Mouse (Mus musculus) heart, postnatal 0 days (tissue): Measurements from ENCODE around the gene Lpp. TPM values are rescaled to one million over a fixed set of nuclear protein-coding genes. Genes with fewer than 3 reads are reported as not detected.

Experiments
- ATAC-seq: fragments of 200-750 bp; cut with Nextera tagmentation; 2 replicates; pipeline ENCODE4 v1.8.0; 2017; ENCODE audit warnings: low read depth, moderate number of reproducible peaks, moderate library complexity; ENCODE audit not compliant: insufficient read depth
- DNase-seq: peaks from one replicate; pipeline ENCODE4 v3.0.0-alpha.2; 2016; ENCODE audit warnings: low spot score
- H3K27ac ChIP-seq: fragments of 300-500 bp; sonication (generic); 2 replicates; pipeline ENCODE4 v1.5.1; 2014; ENCODE audit warnings: low read depth, mild to moderate bottlenecking
- H3K27me3 ChIP-seq: fragments of 300-500 bp; sonication (generic); 2 replicates; pipeline ENCODE4 v1.6.1; 2014; ENCODE audit warnings: low read length, mixed read lengths; ENCODE audit not compliant: control insufficient read depth, insufficient read depth
- H3K36me3 ChIP-seq: fragments of 300-500 bp; sonication (generic); replicated peaks from 2 replicates; pipeline ENCODE4 v1.6.1; 2014; ENCODE audit warnings: low read length, mixed read lengths; ENCODE audit not compliant: control insufficient read depth, insufficient read depth
- H3K4me1 ChIP-seq: fragments of 300-500 bp; sonication (generic); 2 replicates; pipeline ENCODE4 v1.6.1; 2014; ENCODE audit warnings: antibody characterized with exemption; ENCODE audit not compliant: control insufficient read depth, insufficient read depth
- H3K4me2 ChIP-seq: fragments of 300-500 bp; sonication (generic); 2 replicates; pipeline ENCODE4 v1.6.1; 2014; ENCODE audit warnings: low read depth, mild to moderate bottlenecking, low read length, moderate library complexity
- H3K4me3 ChIP-seq: fragments of 300-500 bp; sonication (generic); 2 replicates; pipeline ENCODE4 v1.5.1; 2014; ENCODE audit warnings: low read depth, low read length
- H3K9ac ChIP-seq: fragments of 300-500 bp; sonication (generic); replicated peaks from 2 replicates; pipeline ENCODE4 v1.6.1; 2014; ENCODE audit warnings: low read depth, low read length, mixed read lengths
- H3K9me3 ChIP-seq: fragments of 300-500 bp; sonication (generic); replicated peaks from 2 replicates; pipeline ENCODE4 v1.6.1; 2016; ENCODE audit warnings: low read length; ENCODE audit not compliant: control insufficient read depth
- CTCF ChIP-seq: IDR thresholded peaks from 2 replicates; pipeline ENCODE4 v1.5.1; 2016; ENCODE audit warnings: antibody characterized with exemption, control low read depth, low read depth
- EP300 ChIP-seq: IDR thresholded peaks from 2 replicates; pipeline ENCODE4 v1.6.1; 2016; ENCODE audit warnings: antibody characterized with exemption, low read depth
- WGBS: fragments of 180-500 bp; shearing (Covaris S2); extraction: QIAGEN DNeasy Blood & Tissue Kit; methylation state at CpG from one replicate; pipeline ENCODE4 v1.1.7; 2014; 5-methylcytosine and 5-hydroxymethylcytosine counted together
- polyA plus RNA-seq: library from polyadenylated mRNA; unstranded; fragments of >200 nt; fragmentation: Nextera tagmentation; extraction: Ambion mirVana; gene quantifications from 2 replicates; pipeline ENCODE4 v1.2.1, GENCODE M21; 2015
- total RNA-seq: library from RNA; depleted of rRNA; stranded (reverse); fragments of >200 nt; gene quantifications from 2 replicates; pipeline ENCODE4 v1.2.3, GENCODE M21; 2014; ENCODE audit warnings: low replicate concordance

The Lpp gene
- total and polyA plus RNA-seq, 2 experiments from 2014 or later, result 32.1 to 77.4 TPM

DNA sequence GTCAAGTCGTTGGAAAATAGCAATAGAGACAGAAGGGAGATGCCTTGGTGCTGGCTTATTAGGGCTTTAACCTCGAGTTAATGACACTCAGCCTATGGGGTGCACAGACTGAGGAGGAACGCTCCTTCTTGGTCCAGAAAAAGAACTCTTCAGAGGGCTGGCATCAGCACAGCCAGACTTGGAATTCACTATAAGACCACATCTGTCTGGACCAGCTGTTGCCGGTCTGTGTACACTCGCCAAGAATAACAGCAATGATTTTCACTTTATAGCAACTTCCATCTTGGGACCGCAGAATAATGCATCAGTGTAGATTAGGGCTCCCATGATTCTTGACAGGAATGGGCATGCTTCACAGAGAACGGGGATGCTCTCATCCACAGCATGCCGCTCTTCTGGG is 439.9 kb downstream of the Lpp start:
- no peaks in the 10 kb centered on the region for H3K36me3 ChIP-seq
- no peaks in the 10 kb centered on the region for H3K27me3 ChIP-seq
- H3K4me3 ChIP-seq, result no peak overlapping the region
- DNase-seq, result no peak
- 72% methylated on average over 8 of the region's 8 CpGs for WGBS
- H3K4me1 ChIP-seq, result 0 out of 2 replicates have a peak, but pooled peaks cover 3% of the 10 kb centered on the region
- H3K9ac ChIP-seq, result no peak overlapping the region
- no peak for ATAC-seq
- no peak overlapping the region for H3K27ac ChIP-seq
- no peak overlapping the region for H3K4me2 ChIP-seq
- no peaks in the 10 kb centered on the region for H3K9me3 ChIP-seq
- TF ChIP-seq CTCF, result no peak
- TF ChIP-seq EP300, result no peak

DNA sequence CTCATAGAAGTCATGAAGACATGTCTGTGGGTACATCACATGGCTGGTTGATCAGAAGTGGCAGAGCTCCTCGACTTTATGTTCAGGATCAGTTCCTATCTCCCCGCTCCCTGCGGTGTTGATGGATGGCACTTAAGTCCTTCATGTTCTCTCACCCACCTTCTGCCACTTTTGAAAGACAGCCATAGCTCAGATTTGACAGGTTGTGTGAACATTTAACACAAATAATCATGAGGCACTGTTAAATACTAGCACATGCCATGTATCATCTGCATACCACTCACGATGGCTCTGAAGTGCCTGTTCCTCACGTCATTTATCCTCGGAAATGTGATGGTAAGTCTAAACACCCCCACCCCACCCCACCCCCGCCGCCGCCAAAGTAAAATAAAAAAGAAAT is 441.2 kb downstream of the Lpp start:
- no peak overlapping the region for H3K4me2 ChIP-seq
- H3K9me3 ChIP-seq, result no peaks in the 10 kb centered on the region

GRCm38 (mm10) chr16:24836550-24836949 is 443.2 kb downstream of the Lpp start:
- Histone ChIP-seq H3K4me2 (no peak overlapping the region), H3K4me3 (no peak overlapping the region), H3K9me3 (no peaks in the 10 kb centered on the region), H3K36me3 (no peaks in the 10 kb centered on the region), H3K9ac (no peak overlapping the region), H3K4me1 (peaks cover 3% of the 10 kb centered on the region; the same call in 1 of the 2 replicates), H3K27me3 (no peaks in the 10 kb centered on the region), H3K27ac (no peak overlapping the region)
- TF ChIP-seq EP300 (no peak), CTCF (no peak)
- DNase-seq (no peak), ATAC-seq (no peak)
- WGBS, result 92% methylated on average over 5 of the region's 5 CpGs

More for the DNA sequence above, 441.2 kb downstream of the Lpp start:
- Histone ChIP-seq H3K9ac (no peak overlapping the region), H3K27ac (no peak overlapping the region), H3K36me3 (no peaks in the 10 kb centered on the region), H3K4me1 (peaks cover 3% of the 10 kb centered on the region; the same call in 1 of the 2 replicates), H3K27me3 (no peaks in the 10 kb centered on the region), H3K4me3 (no peak overlapping the region)
- no peak for ATAC-seq
- 66% methylated on average over 9 of the region's 9 CpGs for WGBS
- no peak for DNase-seq
- TF ChIP-seq EP300 (no peak), CTCF (no peak)

GRCm38 (mm10) chr16:24839018-24839417 is 445.7 kb downstream of the Lpp start:
- no peak overlapping the region for H3K4me3 ChIP-seq
- peaks cover 8% of the 10 kb centered on the region; the same call in 1 of the 2 replicates for H3K4me1 ChIP-seq
- ATAC-seq (no peak), DNase-seq (no peak)
- no peaks in the 10 kb centered on the region for H3K9me3 ChIP-seq
- no peak overlapping the region for H3K9ac ChIP-seq
- no peaks in the 10 kb centered on the region for H3K27me3 ChIP-seq
- H3K4me2 ChIP-seq, result no peak overlapping the region
- H3K27ac ChIP-seq, result no peak overlapping the region
- 100% methylated on average over 1 of the region's 1 CpGs for WGBS
- no peaks in the 10 kb centered on the region for H3K36me3 ChIP-seq
- TF ChIP-seq EP300 (no peak), CTCF (no peak)

GRCm38 (mm10) chr16:24840073-24840472 is 446.8 kb downstream of the Lpp start:
- no peak overlapping the region for H3K4me3 ChIP-seq
- no peak for DNase-seq
- H3K9me3 ChIP-seq, result no peaks in the 10 kb centered on the region
- H3K27me3 ChIP-seq, result no peaks in the 10 kb centered on the region
- 76% methylated on average over 5 of the region's 5 CpGs for WGBS
- H3K4me1 ChIP-seq, result peaks cover 6% of the 10 kb centered on the region; the same call in 1 of the 2 replicates
- no peak for ATAC-seq
- H3K27ac ChIP-seq, result no peak overlapping the region
- H3K4me2 ChIP-seq, result no peak overlapping the region
- no peak overlapping the region for H3K9ac ChIP-seq
- TF ChIP-seq EP300, result no peak
- TF ChIP-seq CTCF, result no peak
- no peaks in the 10 kb centered on the region for H3K36me3 ChIP-seq

GRCm38 (mm10) chr16:24846141-24846540 is 452.8 kb downstream of the Lpp start:
- no peak overlapping the region for H3K9ac ChIP-seq
- no peak overlapping the region for H3K4me2 ChIP-seq
- H3K4me1 ChIP-seq, result peaks cover 31% of the 10 kb centered on the region
- ATAC-seq (no peak), DNase-seq (no peak)
- H3K36me3 ChIP-seq, result no peaks in the 10 kb centered on the region
- 84% methylated on average over 1 of the region's 1 CpGs for WGBS
- H3K4me3 ChIP-seq, result no peak overlapping the region
- no peak overlapping the region for H3K27ac ChIP-seq
- no peak for TF ChIP-seq CTCF
- no peak for TF ChIP-seq EP300
- H3K9me3 ChIP-seq, result no peaks in the 10 kb centered on the region
- no peaks in the 10 kb centered on the region for H3K27me3 ChIP-seq
